Mouse (Mus musculus): ENCODE data around the gene Syt16.

GRCm38 (mm10) chr12:74002449-74002848 lies 5.0 kb downstream of the Syt16 start:
- TF ChIP-seq CTCF (conservative IDR thresholded peaks at IDR 0.05; ENCODE audit: insufficient read depth, insufficient read length, low read depth, low read length) (no peak), POLR2A (IDR thresholded peaks at IDR 0.05; ENCODE audit: low read depth, low read length) (no peak)

Data from kidney, adult 2 months (tissue).